Comparison of ENCODE assay signal across 8 mouse cellular contexts in the genomic region with DNA sequence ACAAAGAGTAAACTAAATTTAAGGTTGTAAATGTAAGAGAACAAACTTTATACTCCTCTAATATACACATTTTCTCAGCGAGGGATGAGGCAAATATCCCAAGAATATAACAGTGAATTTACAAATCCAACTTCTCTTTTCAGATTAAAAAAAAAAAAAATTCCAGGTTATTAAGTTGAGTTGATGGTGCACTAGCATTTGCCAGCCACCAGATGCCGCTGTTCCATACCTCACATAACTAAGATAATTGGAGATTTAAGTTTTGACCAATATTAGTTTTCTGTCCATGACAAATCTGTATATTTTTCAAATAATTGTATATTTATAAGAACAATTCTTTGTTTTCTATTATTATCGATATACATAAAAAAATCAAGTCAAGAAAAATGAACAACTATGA.
DNase-seq lines count a peak whose midpoint lies in the region; ATAC-seq lines count a peak whose summit lies in the region.

No protein-coding gene starts in this region.

- no peak for ATAC-seq in liver, embryonic 11.5 days (replicated peaks; ENCODE audit: low FRiP score)
- peak; percentile 85 for ATAC-seq in megakaryocyte progenitor cell, adult 5-6 weeks (replicated peaks; ENCODE audit: poor library complexity)
- ATAC-seq in inflammation-experienced regulatory T-cells, adult 6 months = no peak

- no peaks in the 10 kb centered on the region for H3K9me3 ChIP-seq in liver, embryonic 11.5 days (ENCODE audit: control insufficient read depth, low read length)

- H3K27ac ChIP-seq in liver, embryonic 11.5 days (ENCODE audit: low read depth, low read length) = no peak overlapping the region

- no peaks in the 10 kb centered on the region for H3K27me3 ChIP-seq in liver, embryonic 11.5 days (replicated peaks; ENCODE audit: control insufficient read depth, insufficient read depth, low read length)

- DNase-seq in embryo, embryonic 10 days (ENCODE audit: low spot score) = peak; percentile 61
- DNase-seq in embryo, embryonic 9.5 days (ENCODE audit: extremely low spot score) = no peak
- peak; percentile 4 for DNase-seq in liver
- DNase-seq in liver, embryonic 11.5 days (ENCODE audit: low spot score) = no peak
- DNase-seq in brain, adult 2 months (ENCODE audit: low read depth, low spot score) = peak; percentile 70
- DNase-seq in frontal cortex, postnatal 14 days (ENCODE audit: low spot score in 2 of 2) = no peak

- H3K4me3 ChIP-seq in liver, embryonic 11.5 days (ENCODE audit: low read depth, low read length) = no peak overlapping the region

- H3K4me1 ChIP-seq in liver, embryonic 11.5 days (replicated peaks; ENCODE audit: control insufficient read depth, insufficient read depth, low read length) = no peaks in the 10 kb centered on the region

- H3K36me3 ChIP-seq in liver, embryonic 11.5 days (ENCODE audit: control insufficient read depth, insufficient read depth, low read length) = no peaks in the 10 kb centered on the region

- H3K4me2 ChIP-seq in liver, embryonic 11.5 days = no peak overlapping the region

- no peak overlapping the region for H3K9ac ChIP-seq in liver, embryonic 11.5 days (ENCODE audit: low read depth, low read length)

- WGBS in liver, embryonic 11.5 days = 9% methylated on average over 3 of the region's 3 CpGs

Comparison
In these comparisons a context has a peak if more than half of its experiments do, and no peak if none do; other contexts are left out.
1. DNase-seq: peak in embryo, embryonic 10 days (single experiment), liver (single experiment) and brain, adult 2 months (single experiment); none in embryo, embryonic 9.5 days (single experiment), liver, embryonic 11.5 days (single experiment) and frontal cortex, postnatal 14 days (0 of 2).